Mouse (Mus musculus): ENCODE data around the gene Pdzk1. TPM values are rescaled to one million over a fixed set of nuclear protein-coding genes. Genes with fewer than 3 reads are reported as not detected.

Pdzk1 gene
- polyA plus RNA-seq, 1 experiment from 2014 or later = 0.08 TPM

- H3K9ac ChIP-seq = no peak overlapping the region
- peaks cover 4% of the 10 kb centered on the region; the same call in 1 of the 2 replicates for H3K27me3 ChIP-seq (ENCODE audit: insufficient read depth, low read length)
- H3K4me1 ChIP-seq (ENCODE audit: insufficient read depth) = no peaks in the 10 kb centered on the region
- ATAC-seq (ENCODE audit: insufficient read depth) (no peak), DNase-seq (no peak)
- no peaks in the 10 kb centered on the region for H3K36me3 ChIP-seq (ENCODE audit: insufficient read depth)
- 64% methylated on average over 6 of the region's 6 CpGs for WGBS
- H3K27ac ChIP-seq (ENCODE audit: low read depth) = no peak overlapping the region
- H3K4me2 ChIP-seq = no peak overlapping the region
- no peaks in the 10 kb centered on the region for H3K9me3 ChIP-seq (ENCODE audit: low read depth, low read length)
- no peak overlapping the region for H3K4me3 ChIP-seq (ENCODE audit: low read depth, low read length)
- no peak for TF ChIP-seq CTCF (IDR thresholded peaks at IDR 0.05; ENCODE audit: low read depth)
These were observed 8.8 kb upstream of the Pdzk1 start for GRCm38 (mm10) chr3:96820116-96820915.

GRCm38 (mm10) chr3:96821581-96821980 is 7.5 kb upstream of the Pdzk1 start:
- no peak overlapping the region for H3K27ac ChIP-seq (ENCODE audit: low read depth)
- no peak overlapping the region for H3K9ac ChIP-seq
- H3K36me3 ChIP-seq (ENCODE audit: insufficient read depth) = no peaks in the 10 kb centered on the region
- WGBS = 77% methylated on average over 4 of the region's 4 CpGs
- H3K4me2 ChIP-seq = no peak overlapping the region
- ATAC-seq (ENCODE audit: insufficient read depth) (no peak), DNase-seq (no peak)
- no peaks in the 10 kb centered on the region for H3K9me3 ChIP-seq (ENCODE audit: low read depth, low read length)
- no peak for TF ChIP-seq CTCF (IDR thresholded peaks at IDR 0.05; ENCODE audit: low read depth)
- no peaks in the 10 kb centered on the region for H3K27me3 ChIP-seq (ENCODE audit: insufficient read depth, low read length)
- no peaks in the 10 kb centered on the region for H3K4me1 ChIP-seq (ENCODE audit: insufficient read depth)
- H3K4me3 ChIP-seq (ENCODE audit: low read depth, low read length) = no peak overlapping the region

DNA sequence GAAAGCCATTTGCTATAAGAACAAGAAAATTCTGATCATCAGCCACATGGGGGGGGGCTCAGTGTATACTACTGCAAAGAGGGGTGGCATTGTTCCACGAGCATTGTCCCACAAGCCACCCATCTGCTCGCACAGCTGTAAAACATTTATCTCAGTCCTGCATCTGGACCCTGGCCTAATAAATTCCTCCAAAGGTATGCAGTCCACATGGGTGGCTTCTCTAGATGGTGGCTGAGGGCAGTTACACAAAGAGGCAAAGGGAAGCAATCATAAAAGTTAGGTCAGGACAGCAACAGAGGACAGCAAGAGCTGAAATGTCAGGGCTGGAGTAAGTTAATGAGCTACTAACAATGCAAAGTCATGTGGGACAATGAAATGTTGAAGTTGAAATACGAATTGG is 5.4 kb upstream of the Pdzk1 start:
- no peak for DNase-seq
- no peak for TF ChIP-seq CTCF (IDR thresholded peaks at IDR 0.05; ENCODE audit: low read depth)
- WGBS = 55% methylated on average over 3 of the region's 3 CpGs
- Histone ChIP-seq H3K4me2 (no peak overlapping the region), H3K9ac (no peak overlapping the region), H3K9me3 (ENCODE audit: low read depth, low read length) (no peaks in the 10 kb centered on the region), H3K4me3 (ENCODE audit: low read depth, low read length) (no peak overlapping the region), H3K36me3 (ENCODE audit: insufficient read depth) (no peaks in the 10 kb centered on the region), H3K4me1 (ENCODE audit: insufficient read depth) (no peaks in the 10 kb centered on the region), H3K27me3 (ENCODE audit: insufficient read depth, low read length) (no peaks in the 10 kb centered on the region), H3K27ac (ENCODE audit: low read depth) (no peak overlapping the region)
- no peak for ATAC-seq (ENCODE audit: insufficient read depth)

DNA sequence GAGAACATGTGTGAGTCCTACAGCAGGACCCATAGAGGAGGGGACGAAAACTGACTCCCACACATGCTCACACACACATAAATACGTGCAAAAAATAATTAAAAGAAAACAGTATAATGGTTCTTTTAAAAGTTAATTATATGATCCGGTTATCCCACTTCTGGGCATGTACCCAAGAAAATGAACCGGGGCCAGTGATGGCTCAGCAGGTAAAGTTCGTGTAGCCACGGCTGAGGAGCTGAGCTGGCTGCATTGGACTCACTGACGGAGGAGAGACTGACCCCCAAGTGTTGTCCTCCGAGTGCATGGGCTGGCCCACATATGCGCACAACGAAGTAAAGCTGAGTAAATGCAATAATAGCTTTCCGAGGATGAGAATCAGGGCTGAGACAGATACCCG is 4.5 kb upstream of the Pdzk1 start:
- Histone ChIP-seq H3K36me3 (ENCODE audit: insufficient read depth) (no peaks in the 10 kb centered on the region), H3K9me3 (ENCODE audit: low read depth, low read length) (no peaks in the 10 kb centered on the region), H3K4me3 (ENCODE audit: low read depth, low read length) (no peak overlapping the region), H3K27me3 (ENCODE audit: insufficient read depth, low read length) (no peaks in the 10 kb centered on the region), H3K4me1 (ENCODE audit: insufficient read depth) (no peaks in the 10 kb centered on the region), H3K27ac (ENCODE audit: low read depth) (no peak overlapping the region), H3K9ac (no peak overlapping the region), H3K4me2 (no peak overlapping the region)
- TF ChIP-seq CTCF (IDR thresholded peaks at IDR 0.05; ENCODE audit: low read depth) = no peak
- 83% methylated on average over 12 of the region's 12 CpGs for WGBS
- DNase-seq (no peak), ATAC-seq (ENCODE audit: insufficient read depth) (no peak)

- WGBS = 30% methylated on average over 11 of the region's 11 CpGs
These were observed 3.8 kb upstream of the Pdzk1 start for GRCm38 (mm10) chr3:96825261-96825660.

GRCm38 (mm10) chr3:96828308-96828864 is 698 bp upstream of the Pdzk1 start:
- WGBS = 29% methylated on average over 15 of the region's 15 CpGs
- no peaks in the 10 kb centered on the region for H3K27me3 ChIP-seq (ENCODE audit: insufficient read depth, low read length)
- no peak overlapping the region for H3K27ac ChIP-seq (ENCODE audit: low read depth)
- no peak for ATAC-seq (ENCODE audit: insufficient read depth)
- H3K9ac ChIP-seq = no peak overlapping the region
- H3K36me3 ChIP-seq (ENCODE audit: insufficient read depth) = no peaks in the 10 kb centered on the region
- no peaks in the 10 kb centered on the region for H3K9me3 ChIP-seq (ENCODE audit: low read depth, low read length)
- TF ChIP-seq CTCF (IDR thresholded peaks at IDR 0.05; ENCODE audit: low read depth) = no peak
- H3K4me2 ChIP-seq = no peak overlapping the region
- no peak for DNase-seq
- no peaks in the 10 kb centered on the region for H3K4me1 ChIP-seq (ENCODE audit: insufficient read depth)
- no peak overlapping the region for H3K4me3 ChIP-seq (ENCODE audit: low read depth, low read length)

More at GRCm38 (mm10) chr3:96825261-96825660, 3.8 kb upstream of the Pdzk1 start:
- H3K4me2 ChIP-seq = no peak overlapping the region
- no peaks in the 10 kb centered on the region for H3K27me3 ChIP-seq (ENCODE audit: insufficient read depth, low read length)
- no peaks in the 10 kb centered on the region for H3K36me3 ChIP-seq (ENCODE audit: insufficient read depth)
- no peaks in the 10 kb centered on the region for H3K4me1 ChIP-seq (ENCODE audit: insufficient read depth)
- H3K27ac ChIP-seq (ENCODE audit: low read depth) = no peak overlapping the region
- no peak overlapping the region for H3K4me3 ChIP-seq (ENCODE audit: low read depth, low read length)
- no peak overlapping the region for H3K9ac ChIP-seq
- H3K9me3 ChIP-seq (ENCODE audit: low read depth, low read length) = no peaks in the 10 kb centered on the region
- no peak for TF ChIP-seq CTCF (IDR thresholded peaks at IDR 0.05; ENCODE audit: low read depth)
- ATAC-seq (ENCODE audit: insufficient read depth) (no peak), DNase-seq (no peak)

DNA sequence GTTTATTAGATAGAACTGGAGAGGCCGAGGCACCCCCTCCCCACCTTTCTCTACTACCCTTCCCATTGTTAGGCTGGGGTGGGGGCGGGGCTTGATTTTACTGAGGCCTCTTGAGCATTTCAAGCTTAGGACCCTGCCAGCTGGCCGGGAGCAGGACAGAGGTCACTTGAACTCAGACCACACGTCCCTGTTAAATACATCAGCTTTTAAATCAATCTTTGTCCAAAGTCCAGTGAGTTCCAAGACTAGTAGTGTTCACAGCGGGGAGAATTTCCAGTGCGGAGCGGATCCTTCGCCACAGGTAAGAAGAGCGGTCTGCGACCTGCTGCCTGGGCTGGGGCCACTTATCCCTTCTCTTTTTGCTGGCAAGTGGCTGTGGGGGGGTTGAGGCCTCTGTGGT is 772 bp downstream of the Pdzk1 start:
- H3K27ac ChIP-seq (ENCODE audit: low read depth) = no peak overlapping the region
- no peaks in the 10 kb centered on the region for H3K4me1 ChIP-seq (ENCODE audit: insufficient read depth)
- H3K4me2 ChIP-seq = no peak overlapping the region
- WGBS = 72% methylated on average over 10 of the region's 10 CpGs
- DNase-seq = no peak
- ATAC-seq (ENCODE audit: insufficient read depth) = no peak
- H3K9me3 ChIP-seq (ENCODE audit: low read depth, low read length) = no peaks in the 10 kb centered on the region
- H3K9ac ChIP-seq = no peak overlapping the region
- no peaks in the 10 kb centered on the region for H3K27me3 ChIP-seq (ENCODE audit: insufficient read depth, low read length)
- H3K4me3 ChIP-seq (ENCODE audit: low read depth, low read length) = no peak overlapping the region
- no peaks in the 10 kb centered on the region for H3K36me3 ChIP-seq (ENCODE audit: insufficient read depth)
- TF ChIP-seq CTCF (IDR thresholded peaks at IDR 0.05; ENCODE audit: low read depth) = no peak

All from lung, embryonic 14.5 days (tissue).